Mouse (Mus musculus): ENCODE data around the gene Syt16.

DNA sequence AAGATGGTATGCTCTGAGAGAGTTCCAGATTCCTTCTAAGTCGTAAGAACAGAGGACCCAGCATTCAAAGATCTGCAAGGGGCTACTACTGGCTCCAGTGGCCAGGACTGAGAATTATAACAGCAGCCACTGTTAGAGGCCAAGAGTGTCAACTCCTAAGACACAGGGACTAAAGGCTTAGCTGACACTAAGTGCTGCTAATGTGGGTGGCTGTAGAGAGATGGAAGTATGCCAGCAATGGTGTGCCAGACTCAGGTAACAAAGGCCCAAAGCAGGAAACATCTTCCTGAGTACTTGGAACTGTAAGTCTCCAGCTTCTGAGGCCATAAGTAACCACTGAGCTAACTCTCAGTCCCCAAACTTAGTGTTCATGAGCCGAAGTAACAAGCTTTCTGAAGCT, 38.6 kb upstream of the Syt16 start:
- no peak for TF ChIP-seq CTCF (IDR thresholded peaks at IDR 0.05; ENCODE audit: low read depth)
- TF ChIP-seq EP300 (IDR thresholded peaks at IDR 0.05; ENCODE audit: low read depth) = no peak
